In the genomic region with DNA sequence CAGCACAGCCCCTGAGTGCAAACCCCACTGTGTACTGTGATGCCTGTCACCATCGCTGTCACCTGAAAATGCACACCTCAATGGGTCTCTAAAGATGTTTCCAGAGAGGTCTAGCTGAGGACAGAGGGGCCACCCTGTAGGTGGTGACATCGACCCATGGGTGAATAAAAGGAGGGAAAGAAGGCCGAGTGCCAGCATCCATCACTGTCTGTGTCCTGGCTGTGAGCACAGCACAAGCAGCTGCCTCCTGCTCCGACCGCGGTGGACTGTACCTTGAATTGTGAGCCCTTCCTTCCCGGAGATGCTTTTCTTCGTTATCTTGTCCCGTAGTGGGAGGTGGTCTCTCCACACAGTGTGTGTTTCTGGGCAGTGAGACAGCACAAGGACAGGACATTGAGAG, we compare ENCODE assay signal across 18 mouse cellular contexts.
"Had no signal": no experiment of that assay in that cellular context is flagged by ENCODE, and none has a peak within 500 bp of the region (broad histone marks: within the 10 kb centered on the region; RNA-seq: fewer than 3 reads in every experiment).

No protein-coding gene starts in this region.

- H3K36me3 ChIP-seq: liver, embryonic 13.5 days; stomach, embryonic 15.5 days had no signal

- H3K4me3 ChIP-seq: liver, embryonic 13.5 days; midbrain, embryonic 10.5 days; midbrain, embryonic 13.5 days; myocyte; neural tube, embryonic 13.5 days; stomach, embryonic 15.5 days had no signal

- H3K9me3 ChIP-seq: liver, embryonic 13.5 days; midbrain, embryonic 10.5 days; midbrain, embryonic 13.5 days; neural tube, embryonic 13.5 days; stomach, embryonic 15.5 days had no signal

- H3K27ac ChIP-seq: liver, embryonic 13.5 days; midbrain, embryonic 10.5 days; midbrain, embryonic 13.5 days; neural tube, embryonic 13.5 days; stomach, embryonic 15.5 days had no signal

- H3K4me2 ChIP-seq: liver, embryonic 13.5 days; midbrain, embryonic 13.5 days; neural tube, embryonic 13.5 days; stomach, embryonic 15.5 days had no signal

- DNase-seq: kidney, adult 9 months; kidney, postnatal 14 days; kidney, postnatal 4 days; liver, embryonic 13.5 days; lung, adult 2 months; lung, postnatal 14 days; retina, postnatal 1 day; right cerebral cortex, postnatal 25 days; spleen, adult 18-20 months; thymus, adult 2 months; thymus, postnatal 14 days; thymus, postnatal 4 days had no signal

- H3K4me1 ChIP-seq: liver, embryonic 13.5 days; midbrain, embryonic 13.5 days; stomach, embryonic 15.5 days had no signal

- H3K9ac ChIP-seq: liver, embryonic 13.5 days; midbrain, embryonic 13.5 days; neural tube, embryonic 13.5 days; stomach, embryonic 15.5 days had no signal

- ATAC-seq: midbrain, embryonic 13.5 days; midbrain, embryonic 16.5 days had no signal

- H3K27me3 ChIP-seq: liver, embryonic 13.5 days; midbrain, embryonic 13.5 days; neural tube, embryonic 13.5 days; stomach, embryonic 15.5 days had no signal
